Mouse (Mus musculus) MEL (cell line): ENCODE measurements at regions not wholly inside any gene's neighbourhood (a gene's known extent, or its start where the extent isn't known, plus 50 kb on each side); places are given as distances from the start of the nearest gene placed in this dataset.

Experiments
- DNase-seq: peaks from one replicate; pipeline ENCODE4 v3.0.0; 2011; ENCODE audit warnings: low read depth, low spot score
- H3K27ac ChIP-seq: 2 replicates; pipeline ENCODE4 v1.5.1; 2012; ENCODE audit warnings: low read depth, mild to moderate bottlenecking, control low read depth, low read length, moderate library complexity; ENCODE audit not compliant: control insufficient read depth
- H3K27me3 ChIP-seq, 2 experiments: fragments of 150-350 bp in 1 of 2; sonication (generic) in 1 of 2; 2 replicates each; pipeline ENCODE4 v1.6.1; 2012; ENCODE audit warnings: low read length in 2 of 2, mild to moderate bottlenecking in 2 of 2, improper control_type of control experiment in 1 of 2, moderate library complexity in 1 of 2; ENCODE audit not compliant: insufficient read depth in 2 of 2, control insufficient read depth in 1 of 2
- H3K36me3 ChIP-seq, 2 experiments: 2 replicates each; pipeline ENCODE4 v1.6.1; 2012 to 2014; ENCODE audit warnings: low read length in 2 of 2, improper control_type of control experiment in 1 of 2, inconsistent platforms in 1 of 2, mild to moderate bottlenecking in 1 of 2; ENCODE audit not compliant: insufficient read depth in 2 of 2, control insufficient read depth in 1 of 2
- H3K4me1 ChIP-seq, 2 experiments: fragments of 150-350 bp in 1 of 2; sonication (generic) in 1 of 2; 2 replicates each; pipeline ENCODE4 v1.6.1; 2012; ENCODE audit warnings: low read length in 2 of 2, improper control_type of control experiment in 1 of 2, mild to moderate bottlenecking in 1 of 2; ENCODE audit not compliant: insufficient read depth in 2 of 2, control insufficient read depth in 1 of 2
- H3K4me3 ChIP-seq, 2 experiments: fragments of 150-350 bp in 1 of 2; sonication (generic) in 1 of 2; 2 replicates each; pipeline ENCODE4 v1.5.1; 2012; ENCODE audit warnings: low read depth in 2 of 2, low read length in 2 of 2, mild to moderate bottlenecking in 2 of 2, moderate library complexity in 2 of 2, control low read depth in 1 of 2, improper control_type of control experiment in 1 of 2; ENCODE audit not compliant: control insufficient read depth in 1 of 2, insufficient read depth in 1 of 2
- H3K79me2 ChIP-seq: 2 replicates; pipeline ENCODE4 v1.6.1; 2012; ENCODE audit warnings: mild to moderate bottlenecking, low read length, moderate library complexity; ENCODE audit not compliant: control insufficient read depth, poor library complexity, insufficient read depth
- H3K9ac ChIP-seq: 2 replicates; pipeline ENCODE4 v1.6.1; 2012; ENCODE audit warnings: low read depth, mild to moderate bottlenecking, control low read depth, low read length, moderate library complexity; ENCODE audit not compliant: control insufficient read depth, poor library complexity, severe bottlenecking
- H3K9me3 ChIP-seq: fragments of 150-350 bp; sonication (generic); replicated peaks from 2 replicates; pipeline ENCODE4 v1.6.1; 2012; ENCODE audit warnings: mild to moderate bottlenecking, low read length, improper control_type of control experiment, moderate library complexity; ENCODE audit not compliant: insufficient read depth
- CHD2 ChIP-seq: IDR thresholded peaks from 2 replicates; pipeline ENCODE4 v1.6.1; 2011; ENCODE audit warnings: low read length, improper control_type of control experiment
- ETS1 ChIP-seq: IDR thresholded peaks from 2 replicates; pipeline ENCODE4 v1.6.1; 2012; ENCODE audit warnings: low read depth, mild to moderate bottlenecking, inconsistent platforms, low read length, improper control_type of control experiment, moderate library complexity
- GABPA ChIP-seq: IDR thresholded peaks from 2 replicates; pipeline ENCODE4 v1.6.1; 2012; ENCODE audit warnings: low read depth, mild to moderate bottlenecking, inconsistent platforms, low read length, improper control_type of control experiment, moderate library complexity
- GATA1 ChIP-seq: IDR thresholded peaks from 2 replicates; pipeline ENCODE4 v1.6.1; 2011; ENCODE audit warnings: low read depth, low read length, improper control_type of control experiment
- HCFC1 ChIP-seq: IDR thresholded peaks from 2 replicates; pipeline ENCODE4 v1.6.1; 2012; ENCODE audit warnings: low read depth, mild to moderate bottlenecking, inconsistent platforms, low read length, improper control_type of control experiment, moderate library complexity
- MAZ ChIP-seq: IDR thresholded peaks from 2 replicates; pipeline ENCODE4 v1.6.1; 2012; ENCODE audit warnings: low read depth, mild to moderate bottlenecking, inconsistent platforms, low read length, improper control_type of control experiment
- MEF2A ChIP-seq: IDR thresholded peaks from 2 replicates; pipeline ENCODE4 v1.6.1; 2014; ENCODE audit warnings: low read depth, mild to moderate bottlenecking, inconsistent platforms, low read length, improper control_type of control experiment; ENCODE audit not compliant: poor library complexity, insufficient replicate concordance, severe bottlenecking; ENCODE audit errors: extremely low read depth
- MYC ChIP-seq: IDR thresholded peaks from 2 replicates; pipeline ENCODE4 v1.6.1; 2011; ENCODE audit warnings: low read depth, mild to moderate bottlenecking, low read length, improper control_type of control experiment, moderate library complexity
- NELFE ChIP-seq: IDR thresholded peaks from 2 replicates; pipeline ENCODE4 v1.6.1; 2011; ENCODE audit warnings: low read depth, low read length, improper control_type of control experiment
- POLR2A ChIP-seq, 2 experiments: IDR thresholded peaks; 2 replicates each; pipeline ENCODE4 v1.6.1; 2011 to 2012; ENCODE audit warnings: low read length in 2 of 2, mild to moderate bottlenecking in 2 of 2, control low read depth in 1 of 2, improper control_type of control experiment in 1 of 2, low read depth in 1 of 2, moderate library complexity in 1 of 2; ENCODE audit not compliant: control insufficient read depth in 1 of 2, insufficient read depth in 1 of 2, poor library complexity in 1 of 2
- POLR2AphosphoS2 ChIP-seq: IDR thresholded peaks from 2 replicates; pipeline ENCODE4 v1.6.1; 2011; ENCODE audit warnings: low read length, improper control_type of control experiment
- RAD21 ChIP-seq: IDR thresholded peaks from 2 replicates; pipeline ENCODE4 v1.6.1; 2011; ENCODE audit warnings: mild to moderate bottlenecking, low read depth, low read length, improper control_type of control experiment
- RCOR1 ChIP-seq: IDR thresholded peaks from 2 replicates; pipeline ENCODE4 v1.6.1; 2012; ENCODE audit warnings: low read depth, mild to moderate bottlenecking, inconsistent platforms, low read length, improper control_type of control experiment
- SMC3 ChIP-seq: IDR thresholded peaks from 2 replicates; pipeline ENCODE4 v1.6.1; 2011; ENCODE audit warnings: low read depth, low read length, improper control_type of control experiment
- TBP ChIP-seq: IDR thresholded peaks from 2 replicates; pipeline ENCODE4 v1.8.0; 2011; ENCODE audit warnings: low read depth, low read length, improper control_type of control experiment
- UBTF ChIP-seq: IDR thresholded peaks from 2 replicates; pipeline ENCODE4 v1.6.1; 2012; ENCODE audit warnings: low read depth, mild to moderate bottlenecking, inconsistent platforms, low read length, improper control_type of control experiment, moderate library complexity, borderline replicate concordance; ENCODE audit not compliant: insufficient read depth

- Histone ChIP-seq H3K27me3 (no peaks in the 10 kb centered on the region), H3K9me3 (no peaks in the 10 kb centered on the region), H3K4me1 (no peaks in the 10 kb centered on the region), H3K27ac (no peak overlapping the region), H3K9ac (no peak overlapping the region), H3K4me3 (no peak overlapping the region), H3K36me3 (no peaks in the 10 kb centered on the region), H3K79me2 (no peaks in the 10 kb centered on the region)
- TF ChIP-seq ETS1 (no peak), MEF2A (no peak), RCOR1 (no peak), SMC3 (no peak), RAD21 (no peak), GATA1 (no peak), MAZ (no peak), CHD2 (no peak), MYC (no peak), UBTF (no peak), POLR2A (IDR thresholded peaks at IDR 0.05; ENCODE audit: control insufficient read depth in 1 of 2, insufficient read depth in 1 of 2, low read depth in 1 of 2, low read length in 2 of 2, poor library complexity in 1 of 2) (no peak), NELFE (no peak), TBP (no peak)
- DNase-seq, result no peak
Observed at GRCm38 (mm10) chr3:63036691-63037090, 204.6 kb upstream of the Mme start.

GRCm38 (mm10) chr3:63070786-63071185, 170.6 kb upstream of the Mme start:
- TF ChIP-seq GABPA (no peak), MYC (no peak)
- TF ChIP-seq, all 39 proteins: peak for 0
- DNase-seq, result no peak
- Histone ChIP-seq H3K36me3 (no peaks in the 10 kb centered on the region), H3K9me3 (no peaks in the 10 kb centered on the region), H3K79me2 (no peaks in the 10 kb centered on the region), H3K27me3 (no peaks in the 10 kb centered on the region; a peak in 1 of 4 replicates), H3K9ac (no peak overlapping the region), H3K4me3 (no peak overlapping the region), H3K4me1 (no peaks in the 10 kb centered on the region), H3K27ac (no peak overlapping the region)

- Histone ChIP-seq H3K27ac (no peak overlapping the region), H3K9me3 (no peaks in the 10 kb centered on the region), H3K36me3 (no peaks in the 10 kb centered on the region), H3K4me3 (no peak overlapping the region), H3K9ac (no peak overlapping the region), H3K27me3 (no peaks in the 10 kb centered on the region), H3K4me1 (no peaks in the 10 kb centered on the region), H3K79me2 (no peaks in the 10 kb centered on the region)
- DNase-seq, result no peak
- TF ChIP-seq MEF2A (no peak), POLR2AphosphoS2 (no peak), POLR2A (IDR thresholded peaks at IDR 0.05; ENCODE audit: control insufficient read depth in 1 of 2, insufficient read depth in 1 of 2, low read depth in 1 of 2, low read length in 2 of 2, poor library complexity in 1 of 2) (no peak), HCFC1 (no peak), RCOR1 (no peak)
Observed at GRCm38 (mm10) chr3:63073051-63073450, 168.3 kb upstream of the Mme start.
